ENCODE assay signal across 10 mouse cellular contexts in genomic region chr2:34938269-34939208, GRCm38 (mm10). TPM values are rescaled to one million over a fixed set of nuclear protein-coding genes. Genes with fewer than 3 reads are reported as not detected.
A peak's percentile ranks its signal among the peaks of the same experiment; 100 is the strongest.
DNase-seq lines count a peak whose midpoint lies in the region; ATAC-seq and TF ChIP-seq lines count a peak whose summit lies in the region.
"Had no signal": no experiment of that assay in that cellular context is flagged by ENCODE, and none has a peak within 500 bp of the region (broad histone marks: within the 10 kb centered on the region; RNA-seq: fewer than 3 reads in every experiment).

No protein-coding gene starts in this region.

- WGBS in hindbrain, postnatal 0 days, result 49% methylated on average over 8 of the region's 8 CpGs
- WGBS in hindbrain, embryonic 13.5 days, result 79% methylated on average over 8 of the region's 8 CpGs
- WGBS in forebrain, embryonic 12.5 days, result 82% methylated on average over 8 of the region's 8 CpGs

- peak overlapping the region; percentile 38; the same call in 1 of the 2 replicates for H3K27ac ChIP-seq in hindbrain, postnatal 0 days
- H3K27ac ChIP-seq in hindbrain, embryonic 13.5 days, result no peak overlapping the region
- H3K27ac ChIP-seq in forebrain, embryonic 12.5 days, result no peak overlapping the region

- H3K9ac ChIP-seq in hindbrain, postnatal 0 days (replicated peaks; ENCODE audit: low read length), result no peak overlapping the region
- H3K9ac ChIP-seq in hindbrain, embryonic 13.5 days, result no peak overlapping the region
- no peak overlapping the region for H3K9ac ChIP-seq in forebrain, embryonic 12.5 days

- peaks cover 13% of the 10 kb centered on the region for H3K4me1 ChIP-seq in hindbrain, postnatal 0 days (ENCODE audit: insufficient read depth, low read length)
- H3K4me1 ChIP-seq in hindbrain, embryonic 13.5 days (replicated peaks), result peaks cover 12% of the 10 kb centered on the region; the same call in 1 of the 2 replicates
- H3K4me1 ChIP-seq in forebrain, embryonic 12.5 days, result peaks cover 4% of the 10 kb centered on the region; the same call in 1 of the 2 replicates

- H3K36me3 ChIP-seq in hindbrain, postnatal 0 days (ENCODE audit: insufficient read depth, low read length), result no peaks in the 10 kb centered on the region
- no peaks in the 10 kb centered on the region for H3K36me3 ChIP-seq in hindbrain, embryonic 13.5 days
- no peaks in the 10 kb centered on the region for H3K36me3 ChIP-seq in forebrain, embryonic 12.5 days (replicated peaks)

- intact Hi-C loops in heart, postnatal 14 days (cut with DNase I), result no loop called here

- no peaks in the 10 kb centered on the region for H3K9me3 ChIP-seq in hindbrain, postnatal 0 days (ENCODE audit: low read length)
- no peaks in the 10 kb centered on the region for H3K9me3 ChIP-seq in hindbrain, embryonic 13.5 days
- no peaks in the 10 kb centered on the region for H3K9me3 ChIP-seq in forebrain, embryonic 12.5 days

- DNase-seq in hindbrain, postnatal 0 days (ENCODE audit: low spot score), result peak; percentile 51
- DNase-seq in heart, postnatal 14 days, result peak; percentile 35 to 50
- DNase-seq in thymus, adult 18-20 months, result peak; percentile 49 to 58
- DNase-seq in cerebellum, postnatal 36 days, result no peak
- DNase-seq in cerebellum, adult 11 months, result no peak
- DNase-seq: layer of hippocampus, postnatal 36 days had no signal

- ATAC-seq in hindbrain, postnatal 0 days, result 0 out of 2 replicates have a peak, but pooled peaks have one; percentile 35
- ATAC-seq in hindbrain, embryonic 13.5 days (ENCODE audit: low FRiP score), result no peak
- peak; percentile 71 for ATAC-seq in activated CD4-positive, CD25-positive, alpha-beta regulatory T cell, adult 4 months
- ATAC-seq in forebrain, embryonic 12.5 days (ENCODE audit: low FRiP score), result no peak

- no peaks in the 10 kb centered on the region for H3K27me3 ChIP-seq in hindbrain, postnatal 0 days (ENCODE audit: insufficient read depth, low read length)
- H3K27me3 ChIP-seq in hindbrain, embryonic 13.5 days, result no peaks in the 10 kb centered on the region
- peaks cover 8% of the 10 kb centered on the region; the same call in 1 of the 2 replicates for H3K27me3 ChIP-seq in forebrain, embryonic 12.5 days

- H3K4me2 ChIP-seq in hindbrain, postnatal 0 days (ENCODE audit: low read depth, low read length), result no peak overlapping the region
- H3K4me2 ChIP-seq in hindbrain, embryonic 13.5 days, result no peak overlapping the region
- H3K4me2 ChIP-seq in forebrain, embryonic 12.5 days, result no peak overlapping the region

- no peak overlapping the region for H3K4me3 ChIP-seq in hindbrain, postnatal 0 days (ENCODE audit: low read length)
- H3K4me3 ChIP-seq in hindbrain, embryonic 13.5 days, result no peak overlapping the region
- H3K4me3 ChIP-seq in forebrain, embryonic 12.5 days (replicated peaks), result no peak overlapping the region

- no peak for TF ChIP-seq CTCF in hindbrain, postnatal 0 days (IDR thresholded peaks at IDR 0.05; ENCODE audit: low read depth)

RNA-seq across cellular contexts. Expression of gene Traf1, which starts 23.0 kb away (rescaled TPM):
- 1.0 and 2.6 TPM in 2 replicates for total RNA-seq in hindbrain, postnatal 0 days (2014; rRNA removed)
- polyA plus RNA-seq in hindbrain, postnatal 0 days (2015; fragmentation: Nextera tagmentation; extraction: Ambion mirVana), result 3.4 and 3.9 TPM in 2 replicates
- 0.73 and 1.9 TPM in 2 replicates for polyA plus RNA-seq in hindbrain, embryonic 13.5 days (2015; fragmentation: Nextera tagmentation; extraction: Ambion mirVana)
- polyA plus RNA-seq in activated CD4-positive, CD25-positive, alpha-beta regulatory T cell, adult 4 months (2017; shearing (Covaris generic)), result 100 to 1,000 TPM; 213 to 237 TPM
- total RNA-seq in heart, postnatal 14 days (2021), result 1 to 10 TPM; 1.3 to 1.7 TPM
- polyA plus RNA-seq in forebrain, embryonic 12.5 days (2016; fragmentation: Nextera tagmentation; extraction: Ambion mirVana), result 0.37 and 0.45 TPM in 2 replicates
- polyA plus RNA-seq: neural tube, embryonic 11.5 days had no signal

RNA-seq across cellular contexts. Expression of gene Phf19, which starts 24.7 kb away (rescaled TPM):
- 1.7 and 2.5 TPM in 2 replicates for total RNA-seq in hindbrain, postnatal 0 days (2014; rRNA removed)
- polyA plus RNA-seq in hindbrain, postnatal 0 days (2015; fragmentation: Nextera tagmentation; extraction: Ambion mirVana), result 1.3 and 3.1 TPM in 2 replicates
- 1.1 and 1.3 TPM in 2 replicates for polyA plus RNA-seq in hindbrain, embryonic 13.5 days (2015; fragmentation: Nextera tagmentation; extraction: Ambion mirVana)
- polyA plus RNA-seq in activated CD4-positive, CD25-positive, alpha-beta regulatory T cell, adult 4 months (2017; shearing (Covaris generic)), result 1 to 10 TPM; 1.2 to 1.8 TPM
- total RNA-seq in heart, postnatal 14 days (2021), result 1 to 10 TPM; 1.9 TPM
- 3.9 and 6.1 TPM in 2 replicates for polyA plus RNA-seq in forebrain, embryonic 12.5 days (2016; fragmentation: Nextera tagmentation; extraction: Ambion mirVana)

Comparison
In these comparisons a context has a peak if more than half of its experiments do, and no peak if none do; other contexts are left out.
1. ATAC-seq: peak in hindbrain, postnatal 0 days (single experiment) and activated CD4-positive, CD25-positive, alpha-beta regulatory T cell, adult 4 months (single experiment); none in hindbrain, embryonic 13.5 days (single experiment) and forebrain, embryonic 12.5 days (single experiment).
2. DNase-seq: peak in hindbrain, postnatal 0 days (single experiment), heart, postnatal 14 days (2 of 2) and thymus, adult 18-20 months (2 of 2); none in cerebellum, postnatal 36 days (0 of 2) and cerebellum, adult 11 months (single experiment).
3. RNA of gene Traf1, which starts 23.0 kb away (polyA plus RNA-seq): 213 to 237 TPM in activated CD4-positive, CD25-positive, alpha-beta regulatory T cell, adult 4 months; 3.4 to 3.9 TPM in hindbrain, postnatal 0 days, 0.73 to 1.9 TPM in hindbrain, embryonic 13.5 days and 0.37 to 0.45 TPM in forebrain, embryonic 12.5 days; every median in the first group is over 10 times any median in the second.